Mouse (Mus musculus) lung, embryonic 14.5 days (tissue): ENCODE results near the gene Cd244a. TPM values are rescaled to one million over a fixed set of nuclear protein-coding genes. Genes with fewer than 3 reads are reported as not detected.

Source experiments
- ATAC-seq: fragments of 200-750 bp; cut with Nextera tagmentation; 2 replicates; pipeline ENCODE4 v1.8.0; 2017; ENCODE audit warnings: mild to moderate bottlenecking, moderate TSS enrichment, moderate library complexity; ENCODE audit not compliant: insufficient read depth
- DNase-seq: peaks from one replicate; pipeline ENCODE4 v3.0.0-alpha.2; 2015
- H3K27ac ChIP-seq: fragments of 300-500 bp; sonication (generic); 2 replicates; pipeline ENCODE4 v1.5.1; 2014; ENCODE audit warnings: low read depth, mild to moderate bottlenecking, moderate library complexity
- H3K27me3 ChIP-seq: fragments of 300-500 bp; sonication (generic); 2 replicates; pipeline ENCODE4 v1.6.1; 2014; ENCODE audit warnings: low read length, control low read depth; ENCODE audit not compliant: insufficient read depth
- H3K36me3 ChIP-seq: fragments of 300-500 bp; sonication (generic); 2 replicates; pipeline ENCODE4 v1.6.1; 2014; ENCODE audit warnings: control low read depth; ENCODE audit not compliant: insufficient read depth
- H3K4me1 ChIP-seq: fragments of 300-500 bp; sonication (generic); 2 replicates; pipeline ENCODE4 v1.6.1; 2014; ENCODE audit warnings: antibody characterized with exemption, control low read depth; ENCODE audit not compliant: insufficient read depth
- H3K4me2 ChIP-seq: fragments of 300-500 bp; sonication (generic); 2 replicates; pipeline ENCODE4 v1.6.1; 2014; ENCODE audit warnings: mild to moderate bottlenecking
- H3K4me3 ChIP-seq: fragments of 300-500 bp; sonication (generic); 2 replicates; pipeline ENCODE4 v1.5.1; 2014; ENCODE audit warnings: low read depth, low read length
- H3K9ac ChIP-seq: fragments of 300-500 bp; sonication (generic); 2 replicates; pipeline ENCODE4 v1.6.1; 2014
- H3K9me3 ChIP-seq: fragments of 300-500 bp; sonication (generic); 2 replicates; pipeline ENCODE4 v1.6.1; 2016; ENCODE audit warnings: low read depth, low read length, control low read depth
- CTCF ChIP-seq: IDR thresholded peaks from 2 replicates; pipeline ENCODE4 v1.5.1; 2016; ENCODE audit warnings: antibody characterized with exemption, low read depth
- WGBS: fragments of 180-500 bp; shearing (Covaris S2); extraction: QIAGEN DNeasy Blood & Tissue Kit; methylation state at CpG from one replicate; pipeline ENCODE4 v1.1.7; 2014; 5-methylcytosine and 5-hydroxymethylcytosine counted together
- polyA plus RNA-seq: library from polyadenylated mRNA; unstranded; fragments of >200 nt; fragmentation: Nextera tagmentation; extraction: Ambion mirVana; gene quantifications from 2 replicates; pipeline ENCODE4 v1.2.1, GENCODE M21; 2014

Cd244a gene
- polyA plus RNA-seq, 1 experiment from 2014 or later, result not detected

GRCm38 (mm10) chr1:171560262-171560661 is 1.3 kb downstream of the Cd244a start:
- H3K27me3 ChIP-seq, result no peaks in the 10 kb centered on the region
- H3K9me3 ChIP-seq, result no peaks in the 10 kb centered on the region
- no peak for ATAC-seq
- no peak for TF ChIP-seq CTCF
- H3K4me1 ChIP-seq, result no peaks in the 10 kb centered on the region
- no peak overlapping the region for H3K27ac ChIP-seq
- DNase-seq, result no peak
- no peak overlapping the region for H3K4me2 ChIP-seq
- H3K4me3 ChIP-seq, result no peak overlapping the region
- H3K36me3 ChIP-seq, result no peaks in the 10 kb centered on the region
- 42% methylated on average over 2 of the region's 2 CpGs for WGBS
- H3K9ac ChIP-seq, result no peak overlapping the region

DNA sequence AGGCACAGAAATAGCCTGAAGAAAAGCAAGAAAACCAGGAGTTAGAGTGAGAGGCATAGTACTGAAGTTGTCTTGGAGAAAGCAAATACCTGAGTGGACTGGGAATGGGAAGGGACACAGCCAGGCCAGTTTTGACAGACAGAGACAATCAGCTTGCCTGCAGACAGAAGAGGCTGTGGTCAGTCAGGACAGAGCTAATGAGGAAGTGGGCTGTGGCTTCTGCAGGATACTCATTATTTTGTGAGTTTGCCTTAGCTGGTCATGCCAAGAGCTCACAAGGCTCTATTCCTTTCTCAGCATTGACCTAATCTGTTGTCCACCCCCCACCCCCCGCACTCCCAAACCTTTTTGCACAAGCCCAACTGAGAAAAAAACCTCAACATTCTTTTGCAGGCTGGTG is 2.2 kb downstream of the Cd244a start:
- WGBS, result 87% methylated on average over 1 of the region's 1 CpGs

DNA sequence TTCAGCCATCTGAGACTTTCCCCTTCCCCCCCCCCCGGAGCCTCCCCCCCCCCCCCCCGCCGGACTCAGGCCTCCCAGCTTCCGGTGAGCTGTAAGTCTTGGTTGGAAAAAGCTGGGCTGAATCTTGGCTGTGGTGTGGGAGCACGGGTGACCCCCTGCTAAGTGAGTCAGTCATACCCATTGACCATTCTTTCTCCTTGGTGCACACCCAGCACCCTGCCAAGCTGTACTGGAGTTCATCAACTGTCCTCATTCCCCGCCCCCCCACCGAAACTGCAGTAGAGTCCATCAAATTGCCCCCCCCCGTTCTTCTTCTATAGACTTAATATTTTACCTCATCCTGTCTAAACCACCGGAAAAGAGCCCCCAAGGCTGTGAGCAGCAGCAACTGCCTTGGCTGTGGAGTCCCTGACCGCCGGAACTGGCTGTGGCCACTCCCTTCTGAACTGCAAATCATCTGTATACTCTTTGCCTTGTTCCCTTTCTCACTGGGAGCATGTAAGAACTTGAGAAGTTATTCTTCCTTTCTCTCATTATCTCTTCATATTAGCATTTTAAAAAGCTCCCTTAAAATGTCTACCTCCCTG is 2.7 kb downstream of the Cd244a start:
- no peak for TF ChIP-seq CTCF

More for the DNA sequence above, 2.2 kb downstream of the Cd244a start:
- Histone ChIP-seq H3K4me3 (no peak overlapping the region), H3K4me1 (no peaks in the 10 kb centered on the region), H3K9ac (no peak overlapping the region), H3K36me3 (no peaks in the 10 kb centered on the region), H3K27ac (no peak overlapping the region), H3K4me2 (no peak overlapping the region), H3K9me3 (no peaks in the 10 kb centered on the region), H3K27me3 (no peaks in the 10 kb centered on the region)
- ATAC-seq (no peak), DNase-seq (no peak)
- no peak for TF ChIP-seq CTCF

DNA sequence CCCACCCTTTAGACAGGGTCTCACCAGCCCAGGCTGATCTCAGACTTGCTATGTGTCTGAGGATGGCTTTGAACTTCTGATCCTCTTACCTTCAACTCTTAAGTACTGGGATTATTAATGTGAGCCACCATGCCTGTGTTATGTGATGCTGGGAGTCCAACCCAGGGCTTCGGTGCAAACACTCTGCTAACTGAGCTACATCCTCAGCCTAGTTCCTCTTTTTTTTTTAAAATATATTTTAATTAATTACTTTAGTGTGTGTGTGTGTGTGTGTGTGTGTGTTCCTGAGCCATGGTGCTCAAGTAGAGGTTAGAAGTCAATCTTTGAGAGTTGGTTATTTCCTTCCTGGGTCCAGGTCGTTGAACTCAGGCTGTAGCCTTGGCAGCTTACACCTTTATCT is 4.0 kb downstream of the Cd244a start:
- ATAC-seq, result no peak
- no peak overlapping the region for H3K27ac ChIP-seq
- H3K4me1 ChIP-seq, result no peaks in the 10 kb centered on the region
- H3K4me2 ChIP-seq, result no peak overlapping the region
- TF ChIP-seq CTCF, result no peak
- H3K27me3 ChIP-seq, result no peaks in the 10 kb centered on the region
- no peak overlapping the region for H3K4me3 ChIP-seq
- H3K9ac ChIP-seq, result no peak overlapping the region
- no peaks in the 10 kb centered on the region for H3K36me3 ChIP-seq
- H3K9me3 ChIP-seq, result no peaks in the 10 kb centered on the region
- WGBS, result 77% methylated on average over 2 of the region's 2 CpGs
- no peak for DNase-seq

More for the DNA sequence above, 2.7 kb downstream of the Cd244a start:
- 66% methylated on average over 8 of the region's 11 CpGs for WGBS
- Histone ChIP-seq H3K4me1 (no peaks in the 10 kb centered on the region), H3K27ac (no peak overlapping the region), H3K27me3 (no peaks in the 10 kb centered on the region), H3K4me2 (no peak overlapping the region), H3K36me3 (no peaks in the 10 kb centered on the region), H3K9me3 (no peaks in the 10 kb centered on the region), H3K9ac (no peak overlapping the region), H3K4me3 (no peak overlapping the region)
- DNase-seq (no peak), ATAC-seq (no peak)

- H3K36me3 ChIP-seq, result no peaks in the 10 kb centered on the region
- ATAC-seq, result peak; percentile 55; the same call in 1 of the 2 replicates
- no peaks in the 10 kb centered on the region for H3K9me3 ChIP-seq
- no peak overlapping the region for H3K27ac ChIP-seq
- no peak overlapping the region for H3K4me2 ChIP-seq
- DNase-seq, result peak; percentile 68
- WGBS, result 57% methylated on average over 3 of the region's 3 CpGs
- no peak overlapping the region for H3K4me3 ChIP-seq
- no peaks in the 10 kb centered on the region for H3K4me1 ChIP-seq
- TF ChIP-seq CTCF, result peak; percentile 70
- H3K9ac ChIP-seq, result no peak overlapping the region
- no peaks in the 10 kb centered on the region for H3K27me3 ChIP-seq
Measured at GRCm38 (mm10) chr1:171564247-171564646, 5.3 kb downstream of the Cd244a start.

DNA sequence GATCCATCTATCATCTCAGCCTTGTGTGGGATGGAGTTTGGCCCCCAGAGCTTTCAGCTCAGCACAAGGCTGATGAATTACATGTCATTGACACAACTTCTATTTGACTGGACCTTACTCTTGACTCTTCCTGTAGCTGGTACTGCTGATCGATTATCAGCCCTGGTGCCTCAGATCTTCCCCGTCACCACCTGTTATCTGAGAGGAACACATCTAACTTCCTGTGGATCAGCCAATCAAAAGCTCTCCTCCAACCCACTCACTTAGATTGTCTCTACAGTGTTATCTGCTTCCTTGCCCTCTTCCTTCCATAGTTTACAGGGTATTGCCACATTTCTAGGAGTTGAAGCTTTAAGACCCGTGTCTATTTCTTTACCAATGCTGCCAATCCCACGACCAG is 6.9 kb downstream of the Cd244a start:
- Histone ChIP-seq H3K27ac (no peak overlapping the region), H3K4me3 (no peak overlapping the region), H3K27me3 (no peaks in the 10 kb centered on the region), H3K9ac (no peak overlapping the region), H3K36me3 (no peaks in the 10 kb centered on the region), H3K4me1 (no peaks in the 10 kb centered on the region), H3K9me3 (no peaks in the 10 kb centered on the region), H3K4me2 (no peak overlapping the region)
- no peak for DNase-seq
- no peak for ATAC-seq
- WGBS, result 41% methylated on average over 4 of the region's 4 CpGs
- no peak for TF ChIP-seq CTCF

DNA sequence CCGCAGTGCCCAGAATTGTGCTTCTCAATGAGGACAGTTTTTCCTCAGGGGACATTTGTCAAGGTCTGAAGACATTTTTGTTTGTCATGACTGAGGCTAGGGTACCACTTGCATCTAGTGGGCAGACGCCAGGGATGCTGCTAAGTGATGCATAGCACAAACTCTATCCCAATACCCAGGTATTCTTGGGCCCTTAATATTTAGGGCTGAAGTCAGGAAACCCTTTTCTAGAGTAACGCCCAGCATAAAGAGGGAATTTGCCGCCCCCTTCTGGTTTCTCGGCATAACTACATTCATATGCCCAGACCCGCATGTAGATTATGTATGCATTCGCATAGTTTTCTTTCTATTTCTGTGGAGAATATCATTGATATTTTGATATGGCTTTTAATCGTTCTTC is 7.8 kb downstream of the Cd244a start:
- Histone ChIP-seq H3K4me1 (no peaks in the 10 kb centered on the region), H3K36me3 (no peaks in the 10 kb centered on the region), H3K4me3 (no peak overlapping the region), H3K4me2 (no peak overlapping the region), H3K9ac (no peak overlapping the region), H3K27me3 (no peaks in the 10 kb centered on the region), H3K27ac (no peak overlapping the region), H3K9me3 (no peaks in the 10 kb centered on the region)
- ATAC-seq (0 out of 2 replicates have a peak, but pooled peaks have one; percentile 48), DNase-seq (peak; percentile 87)
- WGBS, result 19% methylated on average over 8 of the region's 8 CpGs
- peak; percentile 73 for TF ChIP-seq CTCF

DNA sequence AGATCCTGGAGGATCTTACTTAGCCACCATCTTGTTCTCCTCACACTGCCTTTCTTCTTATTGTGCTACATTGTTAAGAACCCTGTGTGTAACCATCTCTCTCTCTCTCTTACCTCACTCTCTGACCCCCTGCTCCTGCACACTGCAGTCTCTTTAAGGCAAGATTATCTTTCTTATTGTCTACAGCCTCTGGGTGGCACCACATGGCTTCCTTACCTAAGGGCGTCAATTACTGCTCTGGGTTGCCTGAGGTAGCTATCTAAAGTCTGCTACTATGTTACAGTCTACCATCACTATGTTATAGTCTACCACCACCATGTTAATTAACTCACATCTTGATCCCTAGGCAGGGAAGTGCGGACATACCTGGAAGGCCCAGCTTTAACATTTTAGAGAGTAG is 9.4 kb downstream of the Cd244a start:
- no peak overlapping the region for H3K4me3 ChIP-seq
- H3K4me2 ChIP-seq, result no peak overlapping the region
- H3K36me3 ChIP-seq, result no peaks in the 10 kb centered on the region
- no peak overlapping the region for H3K27ac ChIP-seq
- no peaks in the 10 kb centered on the region for H3K27me3 ChIP-seq
- no peak overlapping the region for H3K9ac ChIP-seq
- no peak for TF ChIP-seq CTCF
- WGBS, result 55% methylated on average over 2 of the region's 2 CpGs
- DNase-seq (no peak), ATAC-seq (no peak)
- H3K9me3 ChIP-seq, result no peaks in the 10 kb centered on the region
- no peaks in the 10 kb centered on the region for H3K4me1 ChIP-seq
